Mouse (Mus musculus) cortical plate, adult 2 months (tissue): ENCODE data around the gene Olfr788.

Experiments
- CTCF ChIP-seq: fragments of 200-500 bp; IDR thresholded peaks from 2 replicates; pipeline ENCODE4 v1.5.1; 2011; ENCODE audit warnings: mild to moderate bottlenecking, control low read depth, low read length; ENCODE audit not compliant: insufficient read depth; ENCODE audit errors: extremely low read depth
- POLR2A ChIP-seq: fragments of 200-500 bp; IDR thresholded peaks from 2 replicates; pipeline ENCODE4 v1.6.1; 2011; ENCODE audit warnings: mild to moderate bottlenecking, low read length, control low read depth; ENCODE audit not compliant: insufficient read depth; ENCODE audit errors: extremely low read depth

GRCm38 (mm10) chr10:129490101-129490500, 19.3 kb downstream of the Olfr788 start:
- TF ChIP-seq CTCF (no peak), POLR2A (no peak)
